Mouse (Mus musculus) liver, embryonic 14.5 days (tissue): ENCODE data around the gene Hoxd9.

ENCODE experiments used
- CTCF ChIP-seq: IDR thresholded peaks from 2 replicates; pipeline ENCODE4 v1.5.1; 2016; ENCODE audit warnings: antibody characterized with exemption, low read depth, control low read depth
- EP300 ChIP-seq: IDR thresholded peaks from 2 replicates; pipeline ENCODE4 v1.6.1; 2016; ENCODE audit warnings: antibody characterized with exemption, low read depth

DNA sequence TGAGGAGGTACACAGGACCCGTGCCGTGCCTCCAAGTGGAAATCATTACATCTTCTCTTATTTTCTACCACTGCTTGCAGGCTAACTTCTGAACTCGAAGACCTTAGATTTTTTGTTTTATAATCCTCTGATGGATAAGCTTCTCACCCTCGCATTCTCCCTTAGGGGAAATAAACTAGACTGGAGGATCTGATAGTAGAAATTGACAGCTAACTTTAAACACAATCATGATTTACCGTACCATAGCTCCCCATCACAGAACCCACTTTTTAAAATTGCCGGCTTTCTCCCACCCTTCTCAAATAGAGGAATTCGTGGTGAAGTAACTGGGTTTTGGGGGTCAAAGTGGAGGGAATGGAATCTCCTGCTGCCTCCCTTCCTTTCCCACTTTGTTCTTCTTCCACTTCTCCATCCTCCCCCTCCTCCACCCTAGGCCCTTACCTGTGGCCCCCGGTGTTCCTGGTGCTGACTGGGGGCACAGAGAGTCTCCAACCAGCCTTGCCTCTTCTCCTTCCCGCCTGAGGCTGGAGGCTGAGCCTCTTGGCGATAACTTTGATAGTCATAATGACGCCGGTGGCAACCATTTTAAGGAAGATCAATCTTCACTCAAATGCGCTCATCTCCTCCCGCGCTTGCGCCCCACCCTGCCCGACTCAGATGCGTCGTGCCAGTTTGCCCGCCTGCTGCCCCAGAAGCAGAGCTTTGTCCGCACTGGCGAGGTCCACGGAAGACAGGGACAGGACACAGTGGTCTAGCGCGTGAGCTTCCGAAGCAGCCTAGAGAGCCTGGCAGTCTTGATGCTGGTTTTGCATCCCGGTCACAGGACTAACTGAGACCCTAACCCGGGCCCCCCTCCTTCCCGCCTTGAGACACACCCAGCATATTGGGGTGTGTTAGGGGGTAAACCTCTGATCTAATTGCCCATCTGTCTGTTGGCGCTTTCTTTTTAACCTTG lies 36.8 kb upstream of the Hoxd9 start:
- TF ChIP-seq CTCF (no peak), EP300 (no peak)
